Mouse (Mus musculus): ENCODE results near the gene Prdx4. TPM values are rescaled to one million over a fixed set of nuclear protein-coding genes. Genes with fewer than 3 reads are reported as not detected.
A peak's percentile ranks its signal among the peaks of the same experiment; 100 is the strongest.
"Not testable (repeated sequence)": the region's sequence is repeated elsewhere in the genome, so short reads cannot be mapped to it uniquely, and the experiment has no call there.

Gene Prdx4
- 10 to 100 TPM; 24.5 to 30.6 TPM for total RNA-seq (2021)

DNA sequence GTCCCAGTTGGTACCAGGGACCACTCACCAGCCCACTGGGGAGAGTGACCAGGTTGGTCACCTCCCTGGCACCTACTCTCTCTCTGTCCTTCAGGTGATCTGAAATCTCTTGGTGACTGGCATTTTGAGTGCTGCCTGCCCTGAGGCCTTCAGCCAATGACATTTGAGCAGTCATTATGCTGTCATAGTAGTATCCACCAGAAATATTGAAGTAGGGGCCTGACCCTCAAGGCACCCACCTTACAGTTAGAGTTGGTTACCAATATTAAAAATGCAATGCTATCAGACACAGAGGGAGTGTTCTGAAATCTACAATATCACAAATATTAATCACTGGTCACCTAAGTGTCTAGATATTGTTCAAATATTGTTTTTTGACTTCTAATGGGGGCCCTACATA is at the start of gene Prdx4:
TSS of gene Prdx4 (minus strand) at position 101 of the 400 bp plus-strand sequence.
- intact Hi-C loops (cut with DNase I), result no loop called here
- DNase-seq (ENCODE audit: low spot score in 2 of 2), result no peak

DNA sequence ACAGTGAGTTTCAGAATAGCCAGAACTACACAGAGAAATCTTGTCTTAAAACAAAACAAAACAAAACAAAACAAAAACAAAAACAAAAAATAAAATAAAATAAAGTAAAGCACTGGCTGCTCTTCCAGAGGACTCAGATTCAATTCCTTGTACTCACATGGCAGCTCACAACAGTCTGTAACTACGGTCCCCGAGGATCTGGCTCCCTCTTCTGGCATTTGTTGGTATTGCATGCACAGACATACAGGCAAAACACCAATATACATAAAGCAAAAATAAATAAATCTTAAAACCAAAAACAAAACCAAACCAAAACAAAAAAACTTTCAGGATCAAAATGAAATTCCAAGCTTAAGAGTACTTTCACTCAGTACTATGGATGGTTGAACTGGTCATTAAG is 36.0 kb upstream of the Prdx4 start:
- intact Hi-C loops (cut with DNase I), result no loop called here
- DNase-seq (ENCODE audit: low spot score in 2 of 2), result no peak

DNA sequence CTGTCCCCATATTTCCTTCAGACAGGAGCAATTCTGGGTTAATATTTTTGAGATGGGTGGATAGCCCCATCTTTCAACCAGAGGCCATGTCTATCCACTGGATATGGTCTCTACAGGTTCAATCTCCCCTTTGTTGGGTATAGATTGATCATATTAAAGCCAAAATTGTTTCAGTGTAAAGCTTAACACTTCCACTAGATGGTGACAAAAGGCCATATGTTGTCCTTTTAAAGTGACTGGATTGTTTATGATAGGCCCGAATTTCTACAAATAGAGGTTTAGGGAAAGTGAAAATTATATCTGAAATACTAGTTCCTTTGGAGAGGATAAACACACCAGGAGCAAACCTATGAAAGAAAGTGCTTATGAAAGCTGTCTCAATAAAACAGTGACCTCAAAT is 34.9 kb upstream of the Prdx4 start:
- DNase-seq (ENCODE audit: low spot score in 2 of 2), result no peak
- intact Hi-C loops (cut with DNase I), result no loop called here

DNA sequence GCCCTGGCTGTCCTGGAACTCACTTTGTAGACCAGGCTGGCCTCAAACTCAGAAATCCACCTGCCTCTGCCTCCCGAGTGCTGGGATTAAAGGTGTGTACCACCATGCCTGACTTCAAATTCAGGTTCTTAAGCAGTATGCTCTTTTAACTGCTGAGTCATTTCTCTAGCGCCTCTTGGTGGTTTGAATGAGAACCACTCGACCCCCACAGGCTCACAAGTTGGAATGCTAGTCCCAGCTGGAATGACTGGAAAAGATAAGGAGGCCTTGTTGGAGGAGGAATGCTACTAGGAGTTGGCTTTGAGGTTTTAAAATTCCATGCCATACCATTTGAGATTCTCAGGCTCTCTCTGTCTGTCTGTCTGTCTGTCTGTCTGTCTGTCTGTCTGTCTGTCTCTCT is 29.6 kb upstream of the Prdx4 start:
- intact Hi-C loops (cut with DNase I); DNase-seq (ENCODE audit: low spot score in 2 of 2): not testable (repeated sequence)

DNA sequence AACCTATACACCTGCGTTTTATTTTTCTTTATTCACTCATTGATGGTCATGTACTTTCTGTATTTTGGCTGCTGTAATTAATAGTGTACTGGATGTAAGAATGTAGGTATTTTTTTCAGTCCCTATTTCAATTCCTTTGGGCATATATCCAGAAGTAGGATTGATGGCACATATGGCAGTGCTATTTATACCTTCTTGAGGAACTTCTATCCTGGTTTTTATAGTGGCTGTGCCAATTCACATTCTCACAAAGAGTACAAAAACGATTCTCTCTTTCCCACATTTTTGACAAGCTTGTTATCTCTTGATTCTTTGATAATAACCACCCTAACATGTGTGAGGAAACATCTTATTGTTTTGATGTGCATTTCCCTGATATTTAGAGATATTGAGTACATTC is 24.5 kb upstream of the Prdx4 start:
- no peak for DNase-seq (ENCODE audit: low spot score in 2 of 2)
- intact Hi-C loops (cut with DNase I), result no loop called here

DNA sequence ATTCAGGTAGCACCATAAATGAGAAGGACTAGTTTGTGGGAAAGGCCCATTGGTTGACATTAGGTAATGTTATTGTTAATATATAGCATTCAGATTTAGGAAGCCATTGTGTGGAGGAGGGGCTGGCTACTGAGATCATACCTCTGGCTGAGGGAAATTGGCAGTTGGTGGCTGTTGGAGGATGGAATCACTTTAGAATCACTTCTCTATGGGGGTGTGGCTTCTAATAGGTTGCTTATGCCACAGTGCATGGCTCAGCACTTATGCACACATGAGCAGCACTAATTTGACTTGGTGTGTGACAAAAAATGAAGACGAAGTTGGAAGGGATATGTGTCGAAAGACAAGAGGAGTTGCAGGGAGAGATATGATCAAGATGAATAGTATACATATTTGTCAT is 5.7 kb upstream of the Prdx4 start:
- intact Hi-C loops (cut with DNase I), result no loop called here
- no peak for DNase-seq (ENCODE audit: low spot score in 2 of 2)

DNA sequence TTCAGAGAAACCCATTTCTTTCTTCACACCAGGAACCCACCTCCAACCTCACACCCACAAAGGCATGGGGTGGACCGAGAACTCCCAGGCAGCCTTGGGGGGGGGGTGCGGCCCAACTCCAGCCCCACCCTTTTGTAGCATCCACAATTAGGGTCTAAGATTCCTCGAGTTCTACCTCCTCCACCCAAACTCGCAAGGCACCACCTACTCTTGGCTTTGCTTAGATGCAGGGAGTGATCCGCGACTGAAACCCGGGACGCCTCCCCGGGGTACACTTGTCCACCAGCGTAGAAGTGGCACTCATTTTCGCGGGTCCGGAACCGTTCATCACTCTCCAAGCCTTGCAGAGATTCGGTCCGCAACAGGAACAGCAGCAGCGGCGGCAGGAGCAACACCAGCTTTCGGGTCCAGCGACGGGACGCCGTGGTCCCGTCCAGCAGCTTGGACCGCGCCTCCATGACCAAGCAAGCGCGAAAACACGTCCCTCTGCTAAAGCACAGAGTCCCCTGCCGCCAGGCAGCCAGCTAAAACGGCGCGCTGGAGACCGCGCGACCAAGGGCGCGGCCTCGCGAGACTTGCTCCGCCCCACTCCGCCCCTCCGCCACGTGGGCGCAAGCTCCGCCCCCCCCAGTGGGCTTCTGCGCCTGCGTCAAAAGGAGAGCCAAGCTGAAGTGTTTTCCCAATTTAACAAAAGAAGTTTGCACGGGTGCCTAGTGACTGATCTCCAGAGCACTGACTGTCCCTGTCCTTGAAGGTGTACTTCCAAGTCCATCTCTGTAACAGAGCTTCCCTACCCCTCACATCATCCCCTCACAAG is 2.4 kb downstream of the Prdx4 start:
- peak; percentile 60 to 76 for DNase-seq (ENCODE audit: low spot score in 2 of 2)
- intact Hi-C loops (cut with DNase I), result no loop called here

DNA sequence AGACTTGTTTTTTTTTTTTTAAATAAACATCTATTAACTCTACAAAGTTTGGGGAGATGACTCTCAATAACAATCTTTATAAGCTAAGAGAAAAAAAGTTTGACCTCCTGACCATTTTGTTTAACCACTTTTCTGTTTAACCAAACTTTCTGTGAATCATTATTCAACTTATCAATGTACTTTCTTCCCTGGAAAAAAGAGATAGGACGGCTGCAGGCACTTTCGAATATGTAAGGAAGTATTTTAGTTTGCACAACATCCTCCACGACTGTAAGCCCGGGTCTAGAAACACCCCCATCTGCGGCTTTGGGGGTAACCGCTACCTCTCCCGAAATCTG is 3.0 kb downstream of the Prdx4 start:
- no peak for DNase-seq (ENCODE audit: low spot score in 2 of 2)

DNA sequence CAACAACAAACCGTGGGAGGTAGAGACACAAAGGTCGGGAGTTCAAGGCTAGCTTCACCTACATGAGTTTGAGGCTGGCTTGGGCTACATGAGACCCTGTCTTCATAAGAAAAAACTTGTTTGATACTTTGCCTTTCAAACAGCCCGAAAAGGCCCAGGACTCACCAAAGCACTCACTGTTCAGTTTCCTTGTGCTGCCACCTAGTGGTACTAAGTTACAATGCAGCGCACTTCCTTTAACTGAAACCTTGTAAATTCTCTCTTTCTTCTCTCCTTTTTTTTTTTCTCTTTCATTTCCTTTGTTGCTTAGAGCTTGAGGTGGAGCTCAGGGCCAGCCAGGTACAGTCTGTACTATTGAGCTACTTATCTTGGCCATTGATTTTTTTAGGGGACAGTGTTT is 22.5 kb downstream of the Prdx4 start:
- intact Hi-C loops (cut with DNase I), result no loop called here
- DNase-seq (ENCODE audit: low spot score in 2 of 2), result no peak

More for the DNA sequence above, 3.0 kb downstream of the Prdx4 start:
- intact Hi-C loops (cut with DNase I), result no loop called here

DNA sequence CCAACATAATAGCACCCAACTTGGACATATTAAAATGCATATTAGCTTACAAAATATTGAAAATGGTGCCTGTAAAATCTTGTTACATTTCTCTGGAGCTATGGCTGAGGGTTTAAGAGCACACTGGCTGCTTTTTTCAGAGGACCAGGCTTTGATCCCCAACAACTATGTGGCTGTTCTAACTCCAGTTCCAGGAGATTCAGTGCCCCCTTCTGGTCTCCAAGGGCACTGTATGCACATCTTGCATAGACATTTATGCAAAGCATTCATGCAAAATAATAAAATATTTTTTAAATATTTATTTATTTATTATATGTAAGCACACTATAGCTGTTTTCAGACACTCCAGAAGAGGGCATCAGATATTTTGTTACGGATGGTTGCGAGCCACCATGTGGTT is 34.2 kb downstream of the Prdx4 start:
- intact Hi-C loops (cut with DNase I), result no loop called here

DNA sequence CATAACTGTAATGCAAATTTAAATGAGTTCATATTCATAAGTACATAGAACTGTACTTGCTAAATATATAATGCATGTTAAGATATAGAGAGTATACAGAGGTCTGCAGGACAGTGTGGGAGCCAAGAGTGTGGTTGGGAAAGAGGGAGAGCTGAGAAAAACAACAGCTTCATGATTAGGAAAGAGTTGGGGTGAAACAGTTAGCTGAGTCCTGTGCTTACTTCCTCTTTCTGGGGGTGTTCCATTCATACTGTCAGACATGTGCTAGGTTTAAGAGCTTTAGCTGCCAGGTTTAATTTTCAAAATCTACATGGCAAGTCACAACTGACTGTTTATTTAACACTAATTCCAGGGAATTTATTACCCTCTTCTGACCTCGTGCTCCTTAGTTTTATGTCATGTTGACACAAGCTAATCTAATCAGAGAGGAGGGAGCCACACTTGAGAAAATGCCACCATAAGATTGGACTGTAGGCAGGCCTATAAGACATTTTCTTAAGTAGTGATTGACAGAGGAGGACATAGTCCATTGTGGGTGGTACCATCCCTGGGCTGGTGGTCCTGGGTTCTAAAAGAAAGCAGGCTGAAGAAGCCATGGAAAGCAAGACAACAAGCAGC is 60.0 kb downstream of the Prdx4 start:
- no peak for DNase-seq (ENCODE audit: low spot score in 2 of 2)
- intact Hi-C loops (cut with DNase I), result no loop called here

More for the DNA sequence above, 34.2 kb downstream of the Prdx4 start:
- DNase-seq (ENCODE audit: low spot score in 2 of 2), result no peak

DNA sequence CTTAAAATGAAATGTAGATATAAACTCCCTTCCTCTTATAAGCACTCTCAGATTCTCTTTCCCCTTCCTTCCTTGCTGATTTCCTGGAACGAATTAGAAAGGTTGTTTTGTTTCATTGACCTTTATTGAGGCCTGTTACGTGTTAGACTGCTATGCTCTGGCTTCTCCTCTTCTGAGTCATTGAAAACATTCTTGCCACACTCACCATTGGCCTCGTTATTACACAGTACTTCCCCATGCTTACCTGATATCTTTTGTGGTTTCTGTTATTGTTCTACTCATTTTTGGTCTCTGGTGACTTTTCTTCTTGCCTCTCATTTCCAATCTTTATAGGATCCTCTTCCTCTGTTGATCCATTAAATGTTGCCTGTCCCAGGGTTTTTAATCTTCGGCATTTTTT is 62.1 kb downstream of the Prdx4 start:
- intact Hi-C loops (cut with DNase I), result no loop called here
- no peak for DNase-seq (ENCODE audit: low spot score in 2 of 2)

Other genes with a start within 250 kb of the Prdx4 start
- not detected for gene Magea2, start 247.1 kb downstream of the Prdx4 start, total RNA-seq (2021)
- not detected for gene Cldn34b2, start 212.3 kb downstream of the Prdx4 start, total RNA-seq (2021)
- 10 to 100 TPM; 60.9 to 66.2 TPM for gene Sat1, start 124.3 kb downstream of the Prdx4 start, total RNA-seq (2021)
- 10 to 100 TPM; 19.8 to 21.4 TPM for gene Acot9, start 78.3 kb downstream of the Prdx4 start, total RNA-seq (2021)